Mouse (Mus musculus): ENCODE measurements around the gene Rab3gap1.

The Rab3gap1 gene

DNA sequence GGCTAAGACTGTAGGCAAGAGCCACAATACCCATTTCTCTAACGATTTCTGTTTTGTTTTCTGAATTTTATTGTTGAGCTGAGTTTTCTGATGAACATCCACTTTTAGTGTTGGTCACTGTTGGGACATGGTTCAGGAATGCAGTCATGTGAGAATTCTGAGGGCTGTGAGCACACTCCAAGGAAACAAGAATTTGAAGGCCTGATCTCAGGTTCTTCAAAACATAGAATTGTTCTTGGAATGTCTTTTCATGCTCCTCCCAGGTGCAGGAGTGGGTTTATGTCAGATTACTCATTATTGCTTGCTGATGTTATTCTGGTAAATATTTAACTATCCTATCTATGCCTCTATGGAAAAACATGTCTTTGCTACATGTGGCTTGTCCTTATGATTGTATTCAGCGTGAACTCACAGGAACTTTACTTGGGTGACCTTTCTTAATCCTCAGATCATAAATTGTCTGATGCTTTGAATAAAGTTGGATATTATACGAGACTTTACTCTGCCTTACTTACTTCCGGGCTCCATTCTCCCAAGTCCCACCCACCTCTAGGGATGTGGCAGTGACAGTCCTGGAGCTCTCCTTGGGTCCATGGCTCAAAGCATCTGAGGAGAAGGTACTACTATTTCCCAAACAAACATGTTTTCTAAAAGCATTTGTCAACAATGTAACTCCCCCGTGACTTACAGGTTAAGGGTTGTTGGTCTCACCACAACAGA is 114.9 kb downstream of the Rab3gap1 start:
- DNase-seq (ENCODE audit: low spot score), result no peak

DNA sequence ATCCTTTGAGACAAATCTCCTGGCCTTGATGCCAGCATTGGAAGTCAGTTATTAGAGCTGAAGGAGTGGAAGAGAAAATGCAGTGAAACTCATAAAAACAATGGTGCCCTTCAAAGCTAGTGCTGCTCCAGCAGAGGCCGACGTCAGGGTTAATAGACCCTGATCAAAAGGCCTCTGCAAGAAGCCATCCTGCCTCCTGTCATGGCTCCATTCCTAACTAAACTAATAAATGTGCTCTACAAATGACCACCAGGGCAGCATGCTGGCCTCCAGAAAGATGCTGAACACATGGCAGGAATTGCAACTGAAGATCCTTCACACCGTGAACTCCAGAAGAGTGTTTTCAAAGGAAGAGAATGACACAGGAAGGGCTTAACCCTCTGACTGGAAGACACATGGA is 116.8 kb downstream of the Rab3gap1 start:
- DNase-seq (ENCODE audit: low spot score), result no peak

DNA sequence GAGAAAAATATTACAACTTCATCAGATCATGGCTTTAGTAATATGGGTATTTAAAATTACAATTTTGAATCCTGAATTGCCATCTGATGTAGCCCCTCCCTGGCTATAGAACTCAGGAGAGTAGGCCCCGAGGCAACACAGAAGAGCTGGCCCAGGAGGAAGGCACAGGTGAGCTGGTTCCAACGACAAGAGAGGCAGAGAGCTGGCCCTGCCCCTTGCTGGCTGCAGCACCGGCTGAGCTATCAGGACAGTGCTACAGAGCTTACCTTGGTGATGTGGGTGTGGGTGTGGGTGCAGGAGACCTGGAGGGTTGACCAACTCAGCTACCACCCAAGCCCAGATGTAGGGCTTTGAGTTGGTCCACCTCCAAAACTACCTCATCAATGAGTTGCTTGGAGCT is 119.7 kb downstream of the Rab3gap1 start:
- no peak for DNase-seq (ENCODE audit: low spot score)

DNA sequence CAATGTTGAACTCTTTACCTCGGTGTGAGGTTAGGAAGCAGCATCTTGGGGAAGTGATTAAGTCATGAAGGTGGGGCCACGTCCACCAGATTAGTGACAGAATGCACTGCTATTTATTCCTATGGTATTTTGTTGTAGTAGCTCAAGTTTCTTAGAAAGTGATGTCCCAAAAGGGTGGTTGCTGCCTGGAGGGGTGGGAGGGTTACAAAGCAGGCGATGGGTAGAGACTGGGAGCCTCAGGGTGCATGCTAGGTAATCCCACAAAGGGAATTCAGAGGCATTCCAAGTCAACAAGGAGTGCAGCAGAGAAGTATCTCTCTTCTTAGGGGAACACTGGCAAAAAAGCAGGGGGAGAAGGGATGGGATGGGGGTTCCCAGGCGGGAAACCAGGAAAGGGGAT is 120.8 kb downstream of the Rab3gap1 start:
- no peak for DNase-seq (ENCODE audit: low spot score)

DNA sequence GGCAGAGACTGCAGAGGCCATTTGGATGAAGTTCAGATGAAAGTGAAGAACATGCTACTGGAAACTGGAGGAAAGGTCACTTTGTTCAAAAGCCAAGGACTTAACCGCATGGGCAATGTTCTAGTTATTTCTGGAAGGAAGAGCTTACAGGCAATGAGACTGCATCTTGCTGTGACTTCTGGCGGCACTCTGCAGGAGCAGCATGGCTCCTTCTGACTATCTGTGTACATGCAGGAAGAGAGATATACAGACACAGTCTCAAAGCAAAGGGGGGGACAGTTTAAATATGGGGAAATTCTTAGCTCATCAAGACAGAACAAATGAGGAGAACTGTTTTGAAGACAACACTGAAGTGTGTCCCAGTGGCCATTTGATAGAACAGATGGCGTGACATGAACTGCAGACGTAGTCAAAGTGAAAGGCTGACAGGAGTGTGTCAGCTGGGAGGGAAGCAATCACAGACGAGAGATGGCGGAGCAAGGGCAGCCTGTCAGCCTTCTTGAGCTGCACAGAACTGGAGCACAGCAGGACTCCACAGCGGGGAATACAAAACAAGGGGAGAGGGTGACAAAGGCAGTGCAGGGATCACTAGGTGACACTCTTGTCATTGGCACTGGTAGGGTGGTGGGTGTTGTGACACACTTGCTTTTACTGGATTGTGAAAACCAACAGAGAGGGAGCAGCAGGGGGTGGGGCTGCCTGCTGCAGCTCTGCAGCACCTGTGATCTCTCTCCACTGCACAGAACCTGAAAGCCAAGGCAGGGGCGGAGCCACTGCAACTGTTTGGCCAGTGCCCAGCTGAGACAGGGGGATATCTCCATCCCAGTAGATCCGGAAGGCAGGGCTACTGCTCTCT is 121.5 kb downstream of the Rab3gap1 start:
- DNase-seq (ENCODE audit: low spot score), result no peak
